Mouse (Mus musculus) large intestine, adult 2 months (tissue): ENCODE measurements around the gene Cmtm7. TPM values are rescaled to one million over a fixed set of nuclear protein-coding genes. Genes with fewer than 3 reads are reported as not detected.

Source experiments
- DNase-seq: peaks from one replicate; pipeline ENCODE4 v3.0.0-alpha.2; 2012; ENCODE audit warnings: low read depth, low spot score
- WGBS: fragments of 180-500 bp; shearing (Covaris S2); methylation state at CpG from one replicate; pipeline ENCODE4 v1.1.7; 2018; 5-methylcytosine and 5-hydroxymethylcytosine counted together
- polyA plus RNA-seq: library from polyadenylated mRNA; depleted of rRNA; stranded (reverse); fragments of >200 nt; gene quantifications from 2 replicates; pipeline ENCODE4 v1.2.3, GENCODE M21; 2012

The Cmtm7 gene
- polyA plus RNA-seq, 1 experiment = 77.1 TPM

GRCm38 (mm10) chr9:114797329-114798004 lies 15.8 kb upstream of the Cmtm7 start:
- WGBS = 58% methylated on average over 11 of the region's 11 CpGs
- DNase-seq = no peak

GRCm38 (mm10) chr9:114796473-114797050 lies 14.9 kb upstream of the Cmtm7 start:
- WGBS = 74% methylated on average over 11 of the region's 11 CpGs
- no peak for DNase-seq

- 63% methylated on average over 4 of the region's 4 CpGs for WGBS
Observed at GRCm38 (mm10) chr9:114794491-114794890, 12.8 kb upstream of the Cmtm7 start.

DNA sequence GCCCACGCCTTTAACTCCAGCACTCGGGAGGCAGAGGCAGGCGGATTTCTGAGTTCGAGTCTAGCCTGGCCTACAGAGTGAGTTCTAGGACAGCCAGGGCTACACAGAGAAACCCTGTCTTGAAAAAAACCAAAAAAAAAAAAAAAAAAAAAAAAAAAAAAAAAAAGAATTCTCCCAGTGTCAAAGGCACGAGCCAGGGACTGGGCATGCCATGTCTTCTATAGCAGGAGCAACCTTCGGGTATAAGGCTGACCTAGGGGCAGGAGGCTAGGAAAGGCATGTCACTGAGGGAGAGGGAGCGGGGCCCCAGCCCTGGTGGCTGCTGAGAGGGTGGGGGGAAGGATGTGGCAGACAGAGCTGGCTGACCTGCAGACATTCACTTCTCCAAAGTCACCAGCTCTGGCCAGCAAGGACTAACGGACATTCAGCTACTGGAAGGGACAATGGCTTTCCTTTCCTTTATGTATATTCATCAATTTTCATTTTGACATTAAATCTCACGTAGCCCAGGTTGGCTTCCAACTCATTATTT lies 12.2 kb upstream of the Cmtm7 start:
- DNase-seq = no peak
- 87% methylated on average over 9 of the region's 9 CpGs for WGBS

More at GRCm38 (mm10) chr9:114794491-114794890, 12.8 kb upstream of the Cmtm7 start:
- no peak for DNase-seq

- DNase-seq = no peak
- WGBS = 81% methylated on average over 8 of the region's 8 CpGs
Observed at GRCm38 (mm10) chr9:114789989-114790388, 8.3 kb upstream of the Cmtm7 start.

GRCm38 (mm10) chr9:114789557-114789956 lies 7.9 kb upstream of the Cmtm7 start:
- WGBS = 55% methylated on average over 7 of the region's 7 CpGs
- no peak for DNase-seq

- 78% methylated on average over 8 of the region's 8 CpGs for WGBS
- DNase-seq = no peak
Observed at GRCm38 (mm10) chr9:114788697-114789096, 7.0 kb upstream of the Cmtm7 start.

DNA sequence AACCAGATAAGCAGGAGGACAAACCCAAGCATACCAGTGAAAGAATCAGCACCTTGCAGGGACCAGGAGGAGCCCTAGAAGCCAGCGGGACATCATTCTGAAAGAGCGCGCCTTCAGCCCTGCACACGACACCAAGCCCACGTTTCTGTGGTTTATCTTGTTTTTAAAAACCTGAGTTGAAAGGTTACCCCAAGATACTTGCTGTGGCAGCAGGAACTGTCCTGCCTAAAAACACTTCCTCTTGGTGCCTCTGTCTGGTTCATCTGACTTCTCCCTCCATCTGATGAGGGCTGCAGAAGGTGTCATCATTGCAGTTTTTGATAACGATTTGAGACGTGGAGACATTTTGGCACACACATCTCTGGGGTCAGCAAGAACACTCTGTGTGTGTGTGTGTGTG lies 6.1 kb upstream of the Cmtm7 start:
- 84% methylated on average over 7 of the region's 7 CpGs for WGBS
- no peak for DNase-seq

DNA sequence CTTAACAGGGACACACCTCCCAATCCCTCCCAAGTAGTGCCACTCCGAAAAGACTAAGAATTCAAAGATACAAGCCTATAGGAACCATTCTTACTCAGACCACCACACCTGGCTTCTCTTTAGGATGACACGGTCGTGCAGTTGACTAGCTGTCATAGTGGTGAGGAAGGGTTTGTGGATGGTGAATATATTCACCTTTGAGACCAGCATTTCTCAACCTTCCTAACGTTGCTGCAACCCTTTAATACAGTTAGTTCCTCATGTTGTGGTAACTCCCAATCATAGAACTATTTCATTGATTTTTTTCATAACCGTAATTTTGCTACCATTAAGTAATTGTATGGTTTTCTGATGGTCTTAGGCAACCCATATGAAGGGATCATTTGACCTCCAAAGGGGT lies 5.5 kb upstream of the Cmtm7 start:
- WGBS = 91% methylated on average over 5 of the region's 5 CpGs
- no peak for DNase-seq

DNA sequence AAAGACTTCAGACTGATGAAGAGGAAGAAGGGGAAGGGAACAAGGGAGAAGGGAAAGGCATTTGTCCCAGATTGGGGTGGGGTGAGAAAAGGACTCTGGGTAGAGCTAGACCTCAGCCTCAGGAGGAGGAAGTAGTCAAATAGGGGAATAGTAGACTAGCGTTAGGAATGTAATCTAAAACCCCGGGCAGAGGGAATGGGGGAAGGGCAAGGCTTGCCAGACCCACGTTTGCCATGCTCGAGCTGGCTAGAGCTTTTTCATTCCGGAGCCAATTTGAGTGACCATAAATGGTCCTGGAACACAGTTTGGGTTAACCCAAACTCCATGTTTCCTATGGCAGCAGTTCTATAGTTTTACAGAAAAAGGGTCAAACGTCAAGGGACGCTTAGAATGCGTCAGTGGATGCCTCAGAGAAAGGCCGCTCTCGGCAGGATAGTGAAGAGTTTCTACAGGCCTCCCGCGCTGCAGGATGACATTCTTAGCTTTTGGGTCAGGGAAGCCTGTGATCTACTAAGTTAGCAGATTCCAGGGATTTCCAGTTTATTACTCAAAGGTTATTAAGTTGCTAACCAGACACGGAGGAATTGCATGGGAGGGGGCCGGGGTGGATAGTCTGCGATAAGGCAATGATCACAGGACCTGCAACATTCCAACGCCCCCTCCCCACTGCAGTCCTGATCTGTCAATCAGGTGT lies 3.9 kb upstream of the Cmtm7 start:
- 41% methylated on average over 16 of the region's 16 CpGs for WGBS
- DNase-seq = no peak

GRCm38 (mm10) chr9:114780746-114781525 lies 720 bp downstream of the Cmtm7 start:
- 2% methylated on average over 38 of the region's 38 CpGs for WGBS
- DNase-seq = no peak

DNA sequence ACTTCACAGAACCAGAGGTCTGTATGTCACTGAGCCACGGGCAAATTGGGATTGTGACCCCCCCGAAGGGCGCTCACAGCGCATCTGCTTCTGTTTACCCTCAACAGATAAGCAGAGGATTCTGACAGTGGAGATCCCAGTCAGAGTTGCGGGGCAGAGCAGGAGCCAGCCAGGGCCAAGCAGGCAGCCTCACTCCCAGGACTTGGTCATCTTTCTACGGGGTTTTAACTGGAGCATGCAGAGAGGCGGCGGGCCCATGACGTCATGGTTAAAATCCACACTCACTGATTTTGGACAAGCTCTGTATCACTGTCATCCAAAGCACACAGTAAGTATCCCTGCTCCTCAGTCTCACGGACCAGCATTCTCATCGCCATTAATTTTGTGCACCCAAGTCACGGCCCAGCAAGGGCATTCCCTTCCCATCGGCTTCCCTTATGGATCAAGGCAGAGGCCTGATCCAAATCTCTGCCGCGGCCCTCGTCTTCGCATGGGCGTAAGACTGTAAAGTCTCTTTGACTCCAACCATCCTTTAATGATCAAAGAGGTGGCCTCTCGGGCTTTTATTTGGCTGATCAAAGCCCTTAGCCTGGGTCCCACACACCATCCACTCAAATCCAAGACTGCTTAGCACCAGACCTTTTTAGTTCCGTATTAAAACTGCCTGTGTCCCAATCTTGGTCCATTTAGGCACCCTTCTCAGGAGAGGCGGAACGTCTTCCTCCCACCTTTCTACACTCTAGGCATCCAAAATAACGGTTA lies 1.5 kb downstream of the Cmtm7 start:
- 62% methylated on average over 23 of the region's 23 CpGs for WGBS
- DNase-seq = no peak

DNA sequence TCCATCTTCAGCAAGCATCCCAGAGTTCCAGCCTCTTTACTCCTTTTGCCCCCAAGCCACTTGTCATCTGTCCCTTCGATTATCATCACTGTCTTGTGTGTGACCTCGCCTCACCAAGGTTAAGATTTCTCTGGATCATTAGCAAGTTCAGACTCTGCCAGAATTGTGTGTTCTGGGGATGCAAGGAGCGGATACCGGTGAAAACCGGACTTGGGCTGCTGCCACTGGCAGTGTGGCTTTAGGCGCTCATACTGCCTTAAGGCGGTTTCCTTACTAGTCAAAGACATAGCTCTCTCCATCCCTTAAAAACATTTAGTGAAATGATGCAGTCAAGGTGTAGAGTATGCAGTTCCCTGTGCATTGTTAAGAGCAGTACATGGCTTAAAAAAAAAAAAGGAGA lies 2.8 kb downstream of the Cmtm7 start:
- no peak for DNase-seq
- 93% methylated on average over 7 of the region's 7 CpGs for WGBS

DNA sequence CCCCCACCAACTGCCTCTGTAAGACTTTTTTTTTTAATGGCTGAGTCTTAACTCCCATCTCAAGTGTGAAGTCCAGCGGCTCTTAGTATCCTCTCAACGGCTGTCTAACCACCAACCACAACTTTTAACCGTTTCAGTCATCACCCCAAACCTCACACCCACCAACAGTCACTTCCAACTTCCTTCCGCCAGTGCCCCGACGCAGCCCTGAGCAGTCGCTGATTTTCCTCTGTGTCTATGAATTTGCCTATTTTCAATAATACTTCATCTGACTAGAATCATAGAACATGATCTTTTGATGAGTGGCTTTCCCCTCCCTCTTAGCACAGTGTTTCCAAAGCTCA lies 3.6 kb downstream of the Cmtm7 start:
- 72% methylated on average over 7 of the region's 7 CpGs for WGBS
- no peak for DNase-seq

GRCm38 (mm10) chr9:114777178-114778046 lies 4.2 kb downstream of the Cmtm7 start:
- DNase-seq = no peak
- WGBS = 68% methylated on average over 6 of the region's 6 CpGs

DNA sequence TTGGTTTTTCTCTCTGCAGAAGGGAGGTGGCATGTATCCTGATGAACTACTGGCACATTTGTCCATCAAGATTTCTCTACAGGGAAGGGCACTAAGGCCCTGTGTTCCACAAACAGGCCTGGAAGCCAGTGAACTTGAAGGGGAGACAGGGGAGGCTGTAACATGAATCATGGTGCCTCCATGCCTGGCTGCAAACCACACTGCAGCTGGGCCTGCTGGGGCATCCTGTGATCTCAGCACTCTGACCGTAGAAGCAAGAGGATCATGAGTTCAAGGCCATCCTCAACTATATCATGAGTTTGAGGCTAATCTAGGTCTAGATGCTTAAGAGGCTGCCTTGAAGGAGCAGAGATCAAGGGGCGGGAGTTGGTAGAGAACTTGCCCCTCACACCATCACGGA lies 5.3 kb downstream of the Cmtm7 start:
- DNase-seq = no peak
- WGBS = 99% methylated on average over 3 of the region's 3 CpGs

DNA sequence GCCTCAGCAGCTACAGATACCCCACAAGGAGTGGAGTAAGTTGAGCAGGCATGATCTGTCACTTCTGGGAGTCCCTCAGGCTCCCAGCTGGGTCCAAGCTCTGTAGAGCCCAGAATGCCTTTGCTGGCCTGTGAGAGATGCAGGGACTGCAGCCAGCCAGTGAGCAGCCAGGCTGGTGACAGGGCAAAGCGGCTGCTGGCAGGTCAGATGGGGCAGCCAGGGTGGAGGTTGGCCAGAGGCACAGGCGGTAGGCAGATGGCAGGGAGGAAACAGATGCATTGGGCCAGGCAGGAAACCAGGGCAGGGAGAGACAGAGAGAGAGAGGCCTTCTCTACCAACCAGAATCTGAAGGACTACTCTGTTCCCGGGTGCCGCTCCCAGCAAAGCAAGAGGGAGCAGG lies 6.4 kb downstream of the Cmtm7 start:
- no peak for DNase-seq
- 69% methylated on average over 4 of the region's 4 CpGs for WGBS

DNA sequence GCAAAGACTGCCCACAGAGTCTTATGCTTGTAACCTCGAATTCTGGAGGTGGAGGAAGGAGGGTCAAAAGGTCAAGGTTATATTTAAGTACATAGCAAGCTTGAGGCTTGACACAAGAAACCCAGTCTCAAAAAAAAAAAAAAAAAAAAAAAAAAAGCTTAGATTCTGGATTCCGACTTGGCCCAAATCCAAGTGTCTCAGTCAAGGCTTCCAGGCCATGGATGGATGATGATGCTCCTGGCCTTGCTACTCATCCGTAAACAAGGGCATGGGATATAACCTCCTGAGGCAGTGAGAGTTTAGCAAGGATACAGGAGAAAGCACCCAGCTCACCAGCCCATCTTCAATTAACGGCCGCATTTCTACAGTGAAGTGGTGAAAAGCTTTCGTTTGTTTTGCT lies 7.0 kb downstream of the Cmtm7 start:
- 71% methylated on average over 6 of the region's 6 CpGs for WGBS
- no peak for DNase-seq

- WGBS = 85% methylated on average over 7 of the region's 7 CpGs
- DNase-seq = no peak
Observed at GRCm38 (mm10) chr9:114771565-114771964, 10.1 kb downstream of the Cmtm7 start.
